Mouse (Mus musculus) spleen, adult 2 months (tissue): ENCODE results near the gene Commd1. TPM values are rescaled to one million over a fixed set of nuclear protein-coding genes. Genes with fewer than 3 reads are reported as not detected.

Experiments
- DNase-seq, 2 experiments: peaks; one replicate each; pipeline versions ENCODE4 v3.0.0 to v3.0.0-alpha.2; 2012 to 2021; ENCODE audit warnings: low spot score in 2 of 2, low read depth in 1 of 2
- H3K27ac ChIP-seq: fragments of 200-500 bp; 2 replicates; pipeline ENCODE4 v1.5.1; 2012; ENCODE audit warnings: low read length, inconsistent platforms; ENCODE audit not compliant: insufficient read depth
- H3K27me3 ChIP-seq: fragments of 200-500 bp; 2 replicates; pipeline ENCODE4 v1.6.1; 2012; ENCODE audit warnings: mild to moderate bottlenecking, moderate library complexity, low read length, inconsistent platforms; ENCODE audit not compliant: control insufficient read depth, insufficient read depth
- H3K36me3 ChIP-seq: fragments of 200-500 bp; 2 replicates; pipeline ENCODE4 v1.6.1; 2012; ENCODE audit warnings: mild to moderate bottlenecking, low read length, inconsistent platforms; ENCODE audit not compliant: control insufficient read depth, insufficient read depth
- H3K4me1 ChIP-seq: fragments of 200-500 bp; 2 replicates; pipeline ENCODE4 v1.6.1; 2011; ENCODE audit warnings: inconsistent platforms; ENCODE audit not compliant: control insufficient read depth, insufficient read depth, insufficient read length
- H3K4me3 ChIP-seq: fragments of 200-500 bp; 2 replicates; pipeline ENCODE4 v1.5.1; 2011; ENCODE audit warnings: mild to moderate bottlenecking, inconsistent platforms; ENCODE audit not compliant: insufficient read depth, insufficient read length; ENCODE audit errors: extremely low read depth
- CTCF ChIP-seq: fragments of 200-500 bp; IDR thresholded peaks from 2 replicates; pipeline ENCODE4 v1.5.1; 2011; ENCODE audit warnings: mild to moderate bottlenecking, inconsistent platforms; ENCODE audit not compliant: insufficient read depth, insufficient read length, insufficient replicate concordance; ENCODE audit errors: extremely low read depth
- POLR2A ChIP-seq: fragments of 200-500 bp; IDR thresholded peaks from 2 replicates; pipeline ENCODE4 v1.6.1; 2011; ENCODE audit warnings: low read depth, low read length, inconsistent platforms
- WGBS: fragments of 180-500 bp; shearing (Covaris S2); methylation state at CpG from one replicate; pipeline ENCODE4 v1.1.7; 2018; 5-methylcytosine and 5-hydroxymethylcytosine counted together
- polyA plus RNA-seq: library from polyadenylated mRNA; depleted of rRNA; stranded (reverse); fragments of >200 nt; gene quantifications from 2 replicates; pipeline ENCODE4 v1.2.3, GENCODE M21; 2012; rRNA removed

Gene Commd1
- 4.2 and 5.4 TPM in 2 replicates for polyA plus RNA-seq

GRCm38 (mm10) chr11:22981984-22982757 is at the start of gene Commd1, which contains the start of gene Gm28048:
Gene Commd1, minus strand, starts transcription at chr11:22982382.
Gene Gm28048, minus strand, starts transcription at chr11:22982090.
- H3K27me3 ChIP-seq, result no peaks in the 10 kb centered on the region
- TF ChIP-seq POLR2A (peak; percentile 49), CTCF (peak; percentile 69)
- H3K4me1 ChIP-seq, result peaks cover 5% of the 10 kb centered on the region; the same call in 1 of the 2 replicates
- H3K4me3 ChIP-seq, result peak within 1 kb of the TSS; percentile 95
- peak within 1 kb of the TSS; percentile 96 for H3K27ac ChIP-seq
- peak; percentile 89 to 96 for DNase-seq
- WGBS, result 3% methylated on average over 42 of the region's 42 CpGs
- peaks cover 2% of the 10 kb centered on the region; the same call in 1 of the 2 replicates for H3K36me3 ChIP-seq

GRCm38 (mm10) chr11:23029399-23029798 is 47.2 kb upstream of the Commd1 start:
- Histone ChIP-seq H3K27ac (no peak overlapping the region), H3K4me3 (no peak overlapping the region), H3K36me3 (no peaks in the 10 kb centered on the region), H3K27me3 (no peaks in the 10 kb centered on the region), H3K4me1 (no peaks in the 10 kb centered on the region)
- WGBS, result 92% methylated on average over 6 of the region's 6 CpGs
- no peak for DNase-seq
- TF ChIP-seq POLR2A, result no peak
- no peak for TF ChIP-seq CTCF

- Histone ChIP-seq H3K36me3 (no peaks in the 10 kb centered on the region), H3K4me1 (no peaks in the 10 kb centered on the region), H3K27me3 (no peaks in the 10 kb centered on the region), H3K4me3 (no peak overlapping the region), H3K27ac (no peak overlapping the region)
- no peak for DNase-seq
- 76% methylated on average over 3 of the region's 3 CpGs for whole genome bisulfite sequencing
- no peak for TF ChIP-seq CTCF
- TF ChIP-seq POLR2A, result no peak
Observed at GRCm38 (mm10) chr11:23028957-23029356, 46.8 kb upstream of the Commd1 start.

- 30% methylated on average over 3 of the region's 3 CpGs for WGBS
- no peaks in the 10 kb centered on the region for H3K4me1 ChIP-seq
- H3K27ac ChIP-seq, result no peak overlapping the region
- TF ChIP-seq CTCF, result no peak
- TF ChIP-seq POLR2A, result no peak
- H3K4me3 ChIP-seq, result no peak overlapping the region
- DNase-seq, result no peak
- H3K27me3 ChIP-seq, result no peaks in the 10 kb centered on the region
- no peaks in the 10 kb centered on the region for H3K36me3 ChIP-seq
Observed at GRCm38 (mm10) chr11:23024169-23024568, 42.0 kb upstream of the Commd1 start.

- Histone ChIP-seq H3K4me3 (no peak overlapping the region), H3K27me3 (no peaks in the 10 kb centered on the region), H3K4me1 (no peaks in the 10 kb centered on the region), H3K36me3 (no peaks in the 10 kb centered on the region), H3K27ac (no peak overlapping the region)
- 91% methylated on average over 2 of the region's 2 CpGs for WGBS
- DNase-seq, result no peak
- no peak for TF ChIP-seq POLR2A
- TF ChIP-seq CTCF, result no peak
Observed at GRCm38 (mm10) chr11:23023155-23023554, 41.0 kb upstream of the Commd1 start.

- Histone ChIP-seq H3K27ac (no peak overlapping the region), H3K4me1 (no peaks in the 10 kb centered on the region), H3K27me3 (no peaks in the 10 kb centered on the region), H3K36me3 (no peaks in the 10 kb centered on the region), H3K4me3 (no peak overlapping the region)
- WGBS, result 94% methylated on average over 14 of the region's 14 CpGs
- TF ChIP-seq CTCF (no peak), POLR2A (no peak)
- DNase-seq, result no peak
Observed at GRCm38 (mm10) chr11:23020841-23021240, 38.7 kb upstream of the Commd1 start.
